Mouse (Mus musculus) 416B (cell line): ENCODE measurements around the gene Brwd1.
"Not testable (repeated sequence)": the region's sequence is repeated elsewhere in the genome, so short reads cannot be mapped to it uniquely, and the experiment has no call there.

ENCODE experiments used
- DNase-seq: peaks from one replicate; pipeline ENCODE4 v3.0.0; 2011; ENCODE audit warnings: low read depth

The Brwd1 gene

GRCm38 (mm10) chr16:95983601-95984000, 98.7 kb downstream of the Brwd1 start:
- peak; percentile 33 for DNase-seq

- DNase-seq, result peak; percentile 47
These were observed 111.5 kb downstream of the Brwd1 start for GRCm38 (mm10) chr16:95970841-95971240.

GRCm38 (mm10) chr16:95967455-95967854, 114.9 kb downstream of the Brwd1 start:
- DNase-seq, result peak; percentile 19

- peak; percentile 57 for DNase-seq
These were observed 117.8 kb downstream of the Brwd1 start for GRCm38 (mm10) chr16:95964427-95965023.

GRCm38 (mm10) chr16:95961484-95961883, 120.8 kb downstream of the Brwd1 start:
- DNase-seq, result not testable (repeated sequence)

GRCm38 (mm10) chr16:95960689-95961088, 121.6 kb downstream of the Brwd1 start:
- DNase-seq, result not testable (repeated sequence)

GRCm38 (mm10) chr16:95958080-95958479, 124.2 kb downstream of the Brwd1 start:
- DNase-seq, result no peak

- DNase-seq, result peak; percentile 35
These were observed 125.7 kb downstream of the Brwd1 start for GRCm38 (mm10) chr16:95956618-95957017.

- peak; percentile 68 for DNase-seq
These were observed 126.5 kb downstream of the Brwd1 start for GRCm38 (mm10) chr16:95955716-95956346.

GRCm38 (mm10) chr16:95954341-95954740, 128.0 kb downstream of the Brwd1 start:
- no peak for DNase-seq

GRCm38 (mm10) chr16:95953159-95953650, 129.1 kb downstream of the Brwd1 start:
- no peak for DNase-seq

- DNase-seq, result no peak
These were observed 130.9 kb downstream of the Brwd1 start for GRCm38 (mm10) chr16:95951471-95951870.

GRCm38 (mm10) chr16:95945389-95946311, 136.7 kb downstream of the Brwd1 start:
- peak; percentile 85 for DNase-seq

- no peak for DNase-seq
These were observed 139.1 kb downstream of the Brwd1 start for GRCm38 (mm10) chr16:95943186-95943585.
